Mouse (Mus musculus) kidney, adult 2 months (tissue): ENCODE results near the gene Nipal1.

ENCODE experiments used
- CTCF ChIP-seq: fragments of 200-500 bp; conservative IDR thresholded peaks from 2 replicates; pipeline ENCODE4 v1.5.1; 2011; ENCODE audit warnings: low read depth, mild to moderate bottlenecking, control low read depth, low read length, moderate library complexity, mixed read lengths; ENCODE audit not compliant: insufficient read depth, insufficient read length
- POLR2A ChIP-seq: fragments of 200-500 bp; IDR thresholded peaks from one replicate; pipeline ENCODE4 v1.6.1; 2011; ENCODE audit warnings: low read depth, low read length, control low read depth

GRCm38 (mm10) chr5:72694684-72695083 is 47.1 kb downstream of the Nipal1 start:
- TF ChIP-seq CTCF (no peak), POLR2A (no peak)
